Mouse (Mus musculus): Measurements from ENCODE around the gene Slc25a18. TPM values are rescaled to one million over a fixed set of nuclear protein-coding genes. Genes with fewer than 3 reads are reported as not detected.

The Slc25a18 gene
- total RNA-seq (2021): 10 to 100 TPM; 57.4 to 61.9 TPM
- long read RNA-seq, experiment 1, transcript Slc25a18-201 (10 exons, 1,911 nt): major isoform, 42 of 46 reads
- long read RNA-seq, experiment 1, partial matches to known transcripts: 1 of 46 reads
- long read RNA-seq, experiment 1, other reads (novel, unspliced or antisense): 3 of 46 reads
- long read RNA-seq, experiment 2, transcript Slc25a18-201 (10 exons, 1,911 nt): major isoform, 45 of 57 reads
- long read RNA-seq, experiment 2, partial matches to known transcripts: 6 of 57 reads
- long read RNA-seq, experiment 2, other reads (novel, unspliced or antisense): 6 of 57 reads

- DNase-seq (ENCODE audit: low spot score in 2 of 2): peak in 1 of 2 experiments; percentile 69
- peak within 1 kb of the TSS; percentile 84 for H3K27ac ChIP-seq
- no peak for TF ChIP-seq CTCF (conservative IDR thresholded peaks at IDR 0.05)
- peak within 1 kb of the TSS; percentile 22 for H3K4me3 ChIP-seq
Measured at GRCm38 (mm10) chr6:120773149-120773628, at the start of gene Slc25a18. Gene Slc25a18 (plus strand): TSS chr6:120773578.

DNA sequence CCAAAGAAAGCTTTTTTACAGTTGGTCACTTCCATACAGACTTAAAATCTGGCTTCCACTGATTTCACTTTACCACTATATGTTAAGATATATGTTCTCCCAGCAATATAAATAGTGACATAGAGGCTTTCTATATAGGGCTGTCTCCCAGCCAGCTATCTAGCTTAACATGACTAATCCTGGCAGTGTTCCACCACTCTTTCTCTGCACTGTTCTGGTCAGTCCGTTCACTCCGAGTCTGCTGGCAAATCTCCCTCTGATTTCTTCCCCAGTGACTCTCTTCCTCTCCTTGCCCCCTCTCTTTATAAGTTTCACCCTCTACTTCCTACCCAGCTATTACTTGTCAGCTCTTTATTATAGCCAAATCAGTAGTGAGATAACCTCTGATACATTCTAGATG is 47.4 kb upstream of the Slc25a18 start:
- no peak for TF ChIP-seq CTCF (conservative IDR thresholded peaks at IDR 0.05)
- H3K4me3 ChIP-seq: no peak overlapping the region
- DNase-seq (ENCODE audit: low spot score in 2 of 2): no peak
- no peak overlapping the region for H3K27ac ChIP-seq

DNA sequence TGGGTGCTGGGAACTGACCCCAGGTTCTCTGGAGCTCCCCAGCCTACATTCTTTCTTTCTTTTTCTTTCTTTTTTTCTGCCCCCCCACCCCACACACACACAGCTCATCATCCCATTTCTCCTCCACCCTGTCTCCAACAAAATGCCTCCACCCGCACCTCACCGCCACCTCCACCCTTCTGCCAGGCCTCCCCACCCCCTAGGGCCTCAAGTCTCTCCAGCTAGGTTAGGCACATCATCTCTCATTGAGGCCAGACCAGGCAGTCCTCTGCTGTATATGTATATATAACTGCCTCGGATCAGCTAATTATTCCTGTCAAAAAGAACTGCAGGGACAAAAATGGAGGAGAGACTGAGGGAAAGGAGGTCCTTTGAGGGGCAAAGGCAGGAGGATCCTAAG is 37.4 kb upstream of the Slc25a18 start:
- TF ChIP-seq CTCF (conservative IDR thresholded peaks at IDR 0.05): no peak

GRCm38 (mm10) chr6:120736566-120736965 is 36.8 kb upstream of the Slc25a18 start:
- peak; percentile 50 to 53 for DNase-seq (ENCODE audit: low spot score in 2 of 2)
- H3K27ac ChIP-seq: no peak overlapping the region
- TF ChIP-seq CTCF (conservative IDR thresholded peaks at IDR 0.05): peak; percentile 94
- no peak overlapping the region for H3K4me3 ChIP-seq

More for the DNA sequence above, 37.4 kb upstream of the Slc25a18 start:
- H3K4me3 ChIP-seq: no peak overlapping the region
- DNase-seq (ENCODE audit: low spot score in 2 of 2): no peak
- H3K27ac ChIP-seq: no peak overlapping the region

- Histone ChIP-seq H3K4me3 (no peak overlapping the region), H3K27ac (no peak overlapping the region)
- TF ChIP-seq CTCF (conservative IDR thresholded peaks at IDR 0.05): no peak
- no peak for DNase-seq (ENCODE audit: low spot score in 2 of 2)
Measured at GRCm38 (mm10) chr6:120743130-120743529, 30.2 kb upstream of the Slc25a18 start.

DNA sequence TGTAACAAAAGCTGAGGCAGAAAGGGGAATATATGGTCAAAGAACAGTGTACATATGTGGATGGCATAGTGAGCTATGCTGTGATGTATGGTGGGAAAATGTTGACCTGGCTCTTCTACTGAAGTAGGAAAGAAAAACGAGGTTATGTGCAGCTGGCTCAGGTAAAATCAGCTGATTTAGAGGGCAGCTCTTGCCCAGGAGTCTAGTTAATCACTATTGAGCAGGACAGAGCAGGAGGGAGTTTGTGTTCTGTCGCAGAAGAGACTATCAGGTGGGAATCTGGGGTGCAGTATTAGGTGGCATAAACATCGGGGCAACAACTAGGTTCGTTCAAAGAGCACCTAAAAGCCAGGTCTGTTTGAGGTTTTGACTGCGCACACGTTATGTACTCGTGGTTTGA is 29.1 kb upstream of the Slc25a18 start:
- Histone ChIP-seq H3K4me3 (no peak overlapping the region), H3K27ac (no peak overlapping the region)
- DNase-seq (ENCODE audit: low spot score in 2 of 2): no peak
- no peak for TF ChIP-seq CTCF (conservative IDR thresholded peaks at IDR 0.05)

DNA sequence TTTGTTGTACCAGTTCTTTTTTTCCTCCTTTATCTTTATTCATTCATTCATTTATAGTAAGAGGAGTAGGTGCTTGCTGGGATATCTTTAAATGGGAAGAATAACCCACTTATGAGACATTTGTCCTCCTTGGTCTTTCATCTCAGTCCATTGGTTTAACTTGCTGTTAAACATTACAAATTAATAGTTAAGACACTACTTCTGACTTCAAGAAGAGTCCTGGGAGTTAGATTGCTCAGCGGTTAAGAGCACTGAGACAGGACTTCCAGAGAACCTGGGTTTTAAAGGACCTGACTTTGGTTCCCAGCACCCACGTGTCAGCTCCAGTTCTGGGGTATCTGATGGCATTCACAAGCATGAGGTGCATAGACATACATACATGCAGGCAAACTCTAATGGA is 27.0 kb upstream of the Slc25a18 start:
- no peak for TF ChIP-seq CTCF (conservative IDR thresholded peaks at IDR 0.05)
- DNase-seq (ENCODE audit: low spot score in 2 of 2): no peak
- Histone ChIP-seq H3K4me3 (no peak overlapping the region), H3K27ac (no peak overlapping the region)

DNA sequence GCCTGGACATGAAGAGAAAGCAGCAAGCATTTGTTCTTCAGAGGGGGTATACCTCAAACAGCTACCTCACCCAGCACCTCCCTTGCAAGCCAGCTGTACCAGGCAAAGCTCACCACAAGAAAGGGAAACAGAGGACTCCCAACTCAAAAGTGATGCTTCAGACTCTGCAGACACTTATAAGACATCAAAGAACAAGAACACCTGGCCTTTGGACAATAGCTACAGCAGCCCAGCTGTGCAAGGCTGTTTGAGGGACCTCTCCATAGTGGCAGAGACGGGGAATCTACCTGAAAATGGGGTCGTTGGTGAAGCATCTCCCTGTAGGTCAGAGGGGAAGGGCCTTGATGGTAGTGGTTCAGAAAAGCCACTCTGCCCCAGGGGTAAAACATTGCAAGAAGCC is 12.2 kb upstream of the Slc25a18 start:
- no peak for TF ChIP-seq CTCF (conservative IDR thresholded peaks at IDR 0.05)

GRCm38 (mm10) chr6:120769972-120770371 is 3.4 kb upstream of the Slc25a18 start:
- DNase-seq (ENCODE audit: low spot score in 2 of 2): no peak
- TF ChIP-seq CTCF (conservative IDR thresholded peaks at IDR 0.05): no peak

More for the DNA sequence above, 12.2 kb upstream of the Slc25a18 start:
- Histone ChIP-seq H3K4me3 (no peak overlapping the region), H3K27ac (no peak overlapping the region)
- DNase-seq (ENCODE audit: low spot score in 2 of 2): no peak

DNA sequence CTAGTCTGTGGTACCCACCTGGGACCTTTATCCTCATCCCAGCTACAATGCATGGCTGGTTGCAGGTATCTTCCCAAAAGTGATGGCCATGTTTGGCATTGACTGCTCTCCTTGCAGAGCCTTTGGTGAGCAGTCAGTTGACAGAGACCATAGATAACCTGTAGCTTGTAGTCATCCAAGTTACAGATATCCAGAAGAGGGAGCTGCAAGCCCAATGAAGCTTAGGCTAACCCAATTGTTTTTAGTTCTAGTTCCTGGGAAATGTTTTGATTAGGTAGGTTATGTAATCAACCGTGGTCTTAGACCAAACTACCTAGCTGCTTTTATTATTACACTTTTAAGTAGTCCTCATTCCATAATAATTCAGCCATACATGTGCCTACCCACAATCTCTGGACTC is 2.0 kb upstream of the Slc25a18 start:
- H3K27ac ChIP-seq: peak overlapping the region; percentile 84
- H3K4me3 ChIP-seq: no peak overlapping the region
- TF ChIP-seq CTCF (conservative IDR thresholded peaks at IDR 0.05): peak; percentile 66
- DNase-seq (ENCODE audit: low spot score in 2 of 2): no peak

More at GRCm38 (mm10) chr6:120769972-120770371, 3.4 kb upstream of the Slc25a18 start:
- no peak overlapping the region for H3K27ac ChIP-seq
- no peak overlapping the region for H3K4me3 ChIP-seq

GRCm38 (mm10) chr6:120772025-120772424 is 1.4 kb upstream of the Slc25a18 start:
- no peak for DNase-seq (ENCODE audit: low spot score in 2 of 2)
- TF ChIP-seq CTCF (conservative IDR thresholded peaks at IDR 0.05): no peak
- peak overlapping the region; percentile 84 for H3K27ac ChIP-seq
- no peak overlapping the region for H3K4me3 ChIP-seq

DNA sequence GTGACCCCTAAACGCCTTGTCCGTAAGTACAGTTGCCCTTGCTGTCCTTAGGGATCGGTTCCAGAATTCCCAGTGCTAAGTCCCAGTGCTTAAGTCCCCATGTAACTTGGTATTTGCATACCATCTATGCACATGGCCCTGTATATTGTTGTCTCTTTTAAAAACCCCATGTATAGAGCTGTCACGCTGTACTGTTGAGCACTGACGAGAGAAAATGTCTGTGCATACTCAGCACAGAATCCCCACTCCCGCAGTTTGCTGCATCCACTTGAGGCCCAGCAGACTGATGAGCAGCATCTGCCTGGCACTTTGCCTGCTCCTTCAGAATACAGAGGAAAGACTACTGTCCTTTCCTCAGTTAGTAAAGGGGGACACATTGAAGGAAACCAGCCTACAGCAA is 385 bp downstream of the Slc25a18 start:
- peak overlapping the region; percentile 22 for H3K4me3 ChIP-seq
- TF ChIP-seq CTCF (conservative IDR thresholded peaks at IDR 0.05): no peak
- H3K27ac ChIP-seq: peak overlapping the region; percentile 84
- no peak for DNase-seq (ENCODE audit: low spot score in 2 of 2)

- TF ChIP-seq CTCF (conservative IDR thresholded peaks at IDR 0.05): no peak
- H3K4me3 ChIP-seq: no peak overlapping the region
- no peak for DNase-seq (ENCODE audit: low spot score in 2 of 2)
- 0 out of 2 replicates have a peak overlapping the region, but pooled peaks have one; percentile 84 for H3K27ac ChIP-seq
Measured at GRCm38 (mm10) chr6:120776286-120776685, 2.9 kb downstream of the Slc25a18 start.

DNA sequence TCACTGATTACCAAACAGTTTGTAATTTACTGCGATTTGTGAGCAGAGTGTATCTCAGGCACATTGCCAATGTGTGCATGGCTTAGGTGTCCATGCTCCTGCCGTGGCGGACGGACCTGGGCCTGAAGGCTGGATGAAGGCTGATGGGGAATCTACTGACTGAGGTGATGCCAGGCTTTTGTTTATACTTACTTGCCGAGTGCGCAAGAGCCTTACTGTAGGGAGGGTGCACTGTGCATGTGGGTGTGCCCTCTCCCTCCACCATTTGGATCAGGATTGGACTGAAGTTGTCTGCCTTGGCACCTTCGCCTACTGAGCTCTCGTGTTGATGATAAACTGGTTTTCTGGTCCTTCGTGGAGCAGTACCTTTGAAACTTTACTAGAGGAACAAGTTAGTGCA is 4.2 kb downstream of the Slc25a18 start:
- Histone ChIP-seq H3K4me3 (no peak overlapping the region), H3K27ac (no peak overlapping the region)
- TF ChIP-seq CTCF (conservative IDR thresholded peaks at IDR 0.05): no peak
- no peak for DNase-seq (ENCODE audit: low spot score in 2 of 2)
